Mouse (Mus musculus) heart, adult 2 months (tissue): ENCODE data around the gene Rftn2.

ENCODE experiments used
- CTCF ChIP-seq: fragments of 200-600 bp; IDR thresholded peaks from 2 replicates; pipeline ENCODE4 v1.8.1; 2022; ENCODE audit warnings: antibody characterized with exemption, mild to moderate bottlenecking, moderate library complexity
- POLR2A ChIP-seq: fragments of 200-500 bp; IDR thresholded peaks from 2 replicates; pipeline ENCODE4 v1.6.1; 2011; ENCODE audit warnings: mild to moderate bottlenecking, low read depth, low read length, control low read depth; ENCODE audit not compliant: insufficient read depth

- TF ChIP-seq POLR2A (no peak), CTCF (no peak)
Observed at GRCm38 (mm10) chr1:55194064-55194915, 32.3 kb downstream of the Rftn2 start.
